Mouse (Mus musculus) urinary bladder, postnatal 36 days (tissue): ENCODE data around the gene Dnajc17.

ENCODE experiments used
- DNase-seq, 2 experiments: peaks; one replicate each; pipeline ENCODE4 v3.0.0; 2022; ENCODE audit warnings: low spot score in 2 of 2, mixed read lengths in 1 of 2

The Dnajc17 gene

GRCm38 (mm10) chr2:119198049-119198448, 10.5 kb downstream of the Dnajc17 start:
- no peak for DNase-seq

DNA sequence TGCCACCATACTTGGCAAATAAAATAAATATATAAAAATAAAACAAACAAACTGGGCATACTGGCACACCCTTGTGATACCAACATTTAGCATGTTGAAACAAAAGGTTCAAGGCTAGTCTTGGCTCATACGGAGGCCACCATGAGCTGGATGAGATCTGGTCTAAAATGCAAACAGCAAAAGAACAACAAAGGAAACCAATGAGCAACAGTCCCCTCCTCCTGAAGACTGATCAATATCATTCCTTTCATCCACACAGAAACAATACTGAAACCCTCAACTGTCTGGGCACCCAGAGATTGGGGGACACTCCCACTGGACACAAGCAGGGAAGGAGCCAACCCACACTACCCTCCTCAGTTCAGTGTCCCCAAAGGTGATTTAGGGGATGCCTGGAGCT, 11.1 kb downstream of the Dnajc17 start:
- no peak for DNase-seq

DNA sequence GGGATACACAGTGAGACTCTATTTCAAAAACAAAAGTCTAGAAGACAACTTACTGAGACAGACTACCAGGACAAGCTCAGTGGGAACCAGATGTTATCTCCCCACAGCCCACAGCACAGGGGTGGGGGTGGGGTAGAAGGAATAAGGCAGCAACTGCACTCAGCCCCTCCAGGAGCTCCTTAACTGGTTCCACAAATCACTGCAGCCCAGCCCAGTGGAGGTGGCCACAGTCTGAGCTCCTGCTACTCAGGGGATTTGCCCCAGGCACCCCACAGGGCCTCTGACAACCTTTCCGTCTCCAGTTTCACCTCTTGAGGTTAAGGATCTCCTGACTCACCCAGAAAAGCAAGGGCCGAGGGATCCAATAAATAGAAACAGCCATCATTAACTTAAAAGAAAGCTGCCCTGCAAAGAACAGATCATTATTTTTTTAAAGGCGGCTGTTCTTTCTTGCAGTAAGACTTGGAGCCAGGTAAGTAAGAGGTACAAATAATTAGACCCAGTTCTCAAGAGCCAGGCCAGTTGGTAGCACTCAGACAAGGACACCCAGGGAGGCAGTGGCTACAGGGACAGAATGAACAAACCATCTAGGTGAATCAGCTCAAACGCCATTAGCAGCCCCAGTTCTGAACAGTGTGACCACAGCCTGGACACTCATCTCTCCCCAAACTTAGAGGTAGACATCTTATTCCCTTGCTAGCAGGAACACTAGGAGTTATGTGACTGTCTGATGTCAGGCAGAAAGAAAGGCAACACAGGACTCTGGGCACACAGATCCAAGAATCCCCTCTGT, 12.1 kb downstream of the Dnajc17 start:
- peak in 1 of 2 experiments; percentile 18 for DNase-seq

GRCm38 (mm10) chr2:119194140-119194539, 14.5 kb downstream of the Dnajc17 start:
- no peak for DNase-seq

DNA sequence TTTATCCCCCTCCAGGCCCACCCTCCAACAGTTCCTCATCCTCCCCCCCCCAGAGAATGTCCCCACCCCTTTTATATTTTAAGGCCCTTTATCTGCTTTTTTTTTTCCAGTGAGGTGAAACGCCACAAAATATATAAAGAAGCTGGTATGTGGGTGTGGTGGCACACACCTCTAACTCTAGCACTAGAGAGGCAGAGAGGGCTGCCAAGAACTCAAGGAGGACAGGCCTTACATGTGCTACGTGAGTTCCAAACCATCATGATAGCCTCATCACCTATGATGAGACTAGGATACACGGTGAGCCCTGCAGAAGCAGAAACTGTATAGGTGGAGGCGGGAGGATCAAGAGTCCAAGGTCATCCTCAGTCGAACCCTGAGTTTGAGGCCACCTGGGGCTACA, 17.6 kb downstream of the Dnajc17 start:
- no peak for DNase-seq

GRCm38 (mm10) chr2:119189029-119189710, 19.4 kb downstream of the Dnajc17 start:
- DNase-seq = peak; percentile 77 to 86

GRCm38 (mm10) chr2:119182914-119183313, 25.7 kb downstream of the Dnajc17 start:
- DNase-seq = no peak

GRCm38 (mm10) chr2:119177384-119177939, 31.1 kb downstream of the Dnajc17 start:
- DNase-seq = no peak

DNA sequence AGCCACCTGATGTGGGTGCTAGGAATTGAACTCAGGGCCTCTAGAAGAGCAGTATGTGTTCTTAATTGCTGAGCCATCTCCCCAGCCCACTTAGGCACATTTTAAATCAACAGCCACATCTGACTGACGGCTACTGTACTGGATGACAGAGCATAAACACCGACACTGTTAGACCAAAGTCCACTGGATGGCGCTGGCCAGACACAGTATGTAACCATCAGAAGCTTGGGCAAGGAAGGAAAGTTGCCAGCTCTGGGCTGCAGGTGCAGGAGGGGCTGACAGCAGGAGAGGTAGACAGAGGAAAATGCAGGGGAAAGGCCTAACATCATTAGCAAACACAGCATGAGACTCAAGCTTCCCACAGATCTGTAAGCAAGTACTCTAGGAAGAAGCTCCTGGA, 31.8 kb downstream of the Dnajc17 start:
- DNase-seq = no peak

DNA sequence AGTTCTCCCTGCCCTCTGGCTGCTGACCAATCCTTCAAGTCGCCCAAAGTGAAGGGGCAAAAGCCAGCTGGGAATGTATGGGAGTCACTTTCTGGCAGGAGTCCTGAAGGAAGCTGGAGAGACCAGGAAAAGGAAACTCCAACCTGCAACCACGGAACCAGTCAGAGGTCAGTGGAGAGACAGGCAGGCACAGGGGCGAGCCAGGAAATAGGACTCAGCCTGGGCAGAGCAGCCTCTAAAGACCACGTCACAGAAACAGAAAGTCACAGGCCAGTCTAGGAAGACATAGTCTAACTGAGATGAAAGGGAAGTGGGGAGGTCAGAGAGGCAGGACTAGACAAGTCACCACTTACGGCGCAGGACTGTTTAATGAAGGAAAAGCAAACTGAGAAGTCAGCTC, 33.0 kb downstream of the Dnajc17 start:
- no peak for DNase-seq

DNA sequence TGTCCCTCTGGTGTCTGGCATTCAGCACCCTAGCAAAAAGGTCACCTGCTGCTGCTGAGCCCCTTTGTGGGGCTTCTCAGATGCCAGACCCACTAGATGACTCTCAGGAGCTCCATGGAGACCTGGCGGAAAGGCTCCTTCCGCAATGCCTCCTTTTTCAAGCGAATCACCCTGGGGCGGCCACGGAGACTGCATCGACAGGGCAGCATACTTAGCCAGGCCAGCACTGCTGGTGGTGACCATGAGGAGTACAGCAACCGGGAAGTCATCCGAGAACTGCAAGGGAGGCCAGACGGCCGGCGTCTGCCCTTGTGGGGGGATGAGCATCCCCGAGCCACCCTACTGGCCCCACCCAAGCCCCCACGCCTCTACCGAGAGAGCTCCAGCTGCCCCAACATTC, 33.7 kb downstream of the Dnajc17 start:
- no peak for DNase-seq

DNA sequence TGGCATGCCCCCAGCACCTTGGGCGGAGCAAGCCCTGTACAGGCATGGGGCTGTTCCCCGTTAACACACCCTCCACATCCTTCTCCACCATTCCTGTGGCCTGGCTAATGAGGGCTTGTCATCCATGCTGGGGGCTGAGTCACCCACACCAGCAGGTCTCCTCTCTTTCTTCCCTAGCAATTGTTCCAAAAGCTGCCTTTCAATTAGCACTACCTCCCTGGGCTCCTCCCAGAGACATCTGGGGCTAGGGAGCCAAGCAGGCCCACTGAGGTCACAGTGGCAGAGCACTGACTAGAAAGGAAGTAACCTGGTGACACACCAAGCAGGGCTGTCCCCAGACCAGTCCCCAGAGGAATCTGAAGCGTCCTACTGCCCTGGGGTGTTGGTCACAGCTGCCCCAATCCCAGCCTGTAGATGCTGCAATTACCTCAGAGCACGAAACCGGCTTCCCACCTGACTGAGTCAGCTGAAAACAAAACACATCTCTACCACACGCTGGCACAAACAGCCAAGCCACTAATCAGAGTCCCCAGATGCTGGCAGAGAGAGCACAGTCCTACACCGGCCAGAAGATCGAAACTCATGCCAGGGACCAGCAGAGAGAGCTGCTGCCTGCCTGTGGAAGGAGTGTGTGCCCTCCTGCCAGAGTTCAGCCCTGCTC, 34.5 kb downstream of the Dnajc17 start, which contains the start of gene Gm14137:
Gm14137 (plus strand) TSS at position 519 of the 661 bp plus-strand sequence.
- DNase-seq = no peak

DNA sequence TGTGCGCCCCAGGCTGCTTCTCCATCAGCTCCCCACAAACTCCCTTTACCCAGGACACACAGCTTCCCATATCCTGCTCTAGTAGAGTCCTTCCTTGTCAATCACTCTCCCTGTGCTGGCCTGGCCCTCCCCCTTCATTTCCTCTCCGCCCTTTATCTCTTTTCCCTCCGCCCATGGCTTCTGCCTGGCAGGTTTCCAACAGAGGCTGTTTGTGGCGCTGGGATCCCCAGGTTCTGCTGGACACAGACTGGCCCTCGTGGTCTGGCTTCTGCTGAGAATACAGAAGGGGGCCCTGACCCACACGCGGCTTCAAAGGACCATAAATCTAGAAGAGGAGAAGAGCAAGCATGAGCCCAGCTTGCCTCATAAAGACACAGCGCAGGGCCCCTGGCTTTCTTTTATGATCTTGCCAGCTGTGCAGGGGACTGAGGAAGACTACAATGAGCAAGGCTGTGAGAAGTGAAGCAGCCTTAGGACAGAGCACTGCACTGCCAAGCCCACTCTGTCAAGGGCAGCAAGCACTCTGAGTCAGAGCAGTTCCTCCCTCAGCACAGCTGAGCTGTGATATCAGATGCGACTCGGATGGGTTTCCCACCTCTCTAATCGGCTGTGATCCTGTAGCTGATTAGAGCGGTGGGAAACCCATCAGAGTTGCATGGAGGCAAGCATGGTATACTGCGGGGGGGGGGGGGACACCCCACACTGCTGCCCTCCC, 35.6 kb downstream of the Dnajc17 start:
- DNase-seq = peak in 1 of 2 experiments; percentile 40

GRCm38 (mm10) chr2:119172446-119172845, 36.1 kb downstream of the Dnajc17 start:
- DNase-seq = no peak

- no peak for DNase-seq
Observed at GRCm38 (mm10) chr2:119171574-119171973, 37.0 kb downstream of the Dnajc17 start.

GRCm38 (mm10) chr2:119170282-119170681, 38.3 kb downstream of the Dnajc17 start:
- DNase-seq = no peak

- no peak for DNase-seq
Observed at GRCm38 (mm10) chr2:119167866-119168256, 40.7 kb downstream of the Dnajc17 start.

DNA sequence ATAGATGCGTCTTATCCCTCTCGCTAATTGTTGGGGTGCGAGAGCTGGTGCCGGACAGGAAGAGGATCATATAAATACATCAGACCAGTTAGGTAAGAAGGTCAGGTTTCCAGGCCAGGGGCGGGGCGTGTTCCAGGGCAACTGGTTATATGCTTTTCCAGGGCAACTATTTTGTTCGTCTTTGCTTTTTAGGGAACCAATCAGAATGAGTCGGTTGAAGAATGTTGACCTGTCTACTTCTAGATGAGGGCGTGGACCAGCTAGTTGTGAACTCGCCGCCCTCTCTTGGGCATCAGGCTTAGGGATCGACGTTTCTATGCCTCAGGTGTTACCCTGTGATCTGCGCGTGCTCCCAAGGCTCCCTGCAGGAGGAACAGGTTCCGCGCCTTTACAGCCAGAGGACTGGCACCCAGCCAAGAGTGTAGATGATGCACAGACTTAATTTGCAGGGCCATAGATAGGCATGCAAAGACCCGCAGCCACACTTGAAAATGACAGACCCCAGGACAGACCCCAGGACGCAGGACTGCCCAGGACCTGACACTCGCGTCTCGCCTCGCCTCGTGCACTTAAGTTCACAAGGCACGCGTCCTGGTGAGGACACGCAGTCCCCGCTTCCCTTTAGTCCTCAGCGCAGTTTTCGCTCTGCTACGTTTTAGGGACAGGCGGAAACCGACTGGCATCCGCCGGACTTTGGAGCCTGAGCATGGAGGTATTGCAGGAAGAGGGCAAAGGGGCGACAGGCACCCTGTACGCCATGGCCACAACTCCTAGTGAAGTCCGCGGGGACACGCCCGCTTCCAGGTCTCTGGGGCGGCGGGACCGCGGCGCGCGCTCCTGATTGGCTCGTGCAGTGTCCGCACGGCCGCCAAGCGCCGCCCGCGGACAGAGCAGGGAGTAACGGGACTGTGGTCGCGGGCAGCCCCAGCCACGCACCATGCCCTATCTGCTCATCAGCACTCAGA, 41.4 kb downstream of the Dnajc17 start, which contains the start of gene Gchfr:
Gchfr (plus strand) TSS at position 873 of the 965 bp plus-strand sequence.
- DNase-seq = peak; percentile 41 to 55

DNA sequence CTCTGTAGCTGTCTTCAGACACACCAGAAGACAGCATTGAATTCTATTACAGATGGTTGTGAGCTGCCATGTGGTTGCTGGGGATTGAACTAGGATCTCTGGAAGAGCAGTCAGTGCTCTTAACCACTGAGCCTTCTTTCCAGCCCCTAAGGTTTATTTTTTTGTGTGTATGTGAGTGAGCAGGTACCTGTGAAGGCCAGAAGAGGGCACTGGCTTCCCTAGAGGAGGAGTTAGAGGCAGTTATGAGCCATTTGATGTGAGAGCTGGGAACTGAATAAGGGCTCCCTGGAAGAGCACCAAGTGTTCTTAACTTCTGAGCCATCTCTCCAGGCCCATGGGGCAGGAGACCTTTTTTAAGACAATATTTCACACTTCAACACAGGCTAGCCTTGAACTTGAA, 43.2 kb downstream of the Dnajc17 start:
- DNase-seq = no peak

GRCm38 (mm10) chr2:119163999-119164398, 44.6 kb downstream of the Dnajc17 start:
- no peak for DNase-seq
